ENCODE assay signal across 8 mouse cellular contexts in the genomic region with DNA sequence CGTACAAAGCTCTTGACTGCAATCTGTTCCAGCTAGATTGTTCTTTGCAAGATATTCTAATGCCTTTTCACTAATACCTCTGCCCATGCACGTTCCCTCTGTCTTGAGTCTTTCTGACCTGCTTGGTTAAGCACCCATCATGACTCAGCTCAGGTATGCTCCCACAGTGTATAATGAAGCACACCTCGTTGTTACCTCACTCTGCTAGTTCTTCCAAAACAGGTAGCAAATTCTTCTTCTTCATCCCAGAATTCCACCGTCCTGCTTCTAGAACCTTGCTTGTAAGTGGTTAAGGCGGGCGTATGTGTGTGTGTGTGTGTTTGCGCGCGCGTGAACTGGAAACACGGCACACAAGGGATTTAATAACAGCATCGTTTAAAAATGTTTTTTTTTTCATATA. TPM values are rescaled to one million over a fixed set of nuclear protein-coding genes. Genes with fewer than 3 reads are reported as not detected.
DNase-seq lines count a peak whose midpoint lies in the region; ATAC-seq and TF ChIP-seq lines count a peak whose summit lies in the region.

No protein-coding gene starts in this region.

- H3K27me3 ChIP-seq in heart, embryonic 14.5 days (ENCODE audit: control insufficient read depth, insufficient read depth, low read length), result no peaks in the 10 kb centered on the region
- no peaks in the 10 kb centered on the region for H3K27me3 ChIP-seq in Patski
- peaks cover 5% of the 10 kb centered on the region; the same call in 1 of the 2 replicates for H3K27me3 ChIP-seq in hindbrain, embryonic 10.5 days (ENCODE audit: insufficient read depth, poor library complexity, severe bottlenecking)

- 8% methylated on average over 12 of the region's 12 CpGs for WGBS in heart, embryonic 14.5 days
- WGBS in hindbrain, embryonic 10.5 days, result 8% methylated on average over 12 of the region's 12 CpGs
- WGBS in macrophage (ENCODE audit: missing documents), result 16% methylated on average over 10 of the region's 12 CpGs

- no peak overlapping the region for H3K27ac ChIP-seq in heart, embryonic 14.5 days (replicated peaks in 1 of 2; ENCODE audit: control insufficient read depth in 1 of 2, insufficient read depth in 1 of 2, low read depth in 2 of 2, low read length in 2 of 2)
- H3K27ac ChIP-seq in hindbrain, embryonic 10.5 days, result peak overlapping the region; percentile 70
- H3K27ac ChIP-seq in macrophage, result no peak overlapping the region

- H3K36me3 ChIP-seq in heart, embryonic 14.5 days (ENCODE audit: control insufficient read depth, insufficient read depth, low read length), result peaks cover 24% of the 10 kb centered on the region
- peaks cover 25% of the 10 kb centered on the region for H3K36me3 ChIP-seq in hindbrain, embryonic 10.5 days
- H3K36me3 ChIP-seq in macrophage (ENCODE audit: inconsistent target), result peaks cover 11% of the 10 kb centered on the region

- peak overlapping the region; percentile 79 for H3K4me2 ChIP-seq in heart, embryonic 14.5 days (ENCODE audit: low read length)

- DNase-seq in heart, postnatal 25 days (ENCODE audit: low spot score), result no peak
- no peak for DNase-seq in Patski (ENCODE audit: low read depth, low spot score)
- no peak for DNase-seq in hindbrain, embryonic 10.5 days (ENCODE audit: low spot score)
- DNase-seq in layer of hippocampus, adult 8-10 months (ENCODE audit: low spot score in 2 of 2), result no peak
- no peak for DNase-seq in cerebellum, postnatal 25 days
- DNase-seq in layer of hippocampus, adult 18-20 months (ENCODE audit: low spot score in 2 of 2), result no peak

- no peaks in the 10 kb centered on the region for H3K9me3 ChIP-seq in heart, embryonic 14.5 days (ENCODE audit: control insufficient read depth, low read length)
- no peaks in the 10 kb centered on the region for H3K9me3 ChIP-seq in hindbrain, embryonic 10.5 days

- peak overlapping the region; percentile 60 to 75 for H3K4me3 ChIP-seq in heart, embryonic 14.5 days (ENCODE audit: control insufficient read depth in 1 of 2, insufficient read depth in 1 of 2, low read depth in 1 of 2, low read length in 2 of 2)
- H3K4me3 ChIP-seq in hindbrain, embryonic 10.5 days, result peak overlapping the region; percentile 60
- peak overlapping the region; percentile 65 for H3K4me3 ChIP-seq in macrophage (ENCODE audit: inconsistent target)

- no peak for ATAC-seq in heart, embryonic 14.5 days (ENCODE audit: insufficient number of reproducible peaks, insufficient read depth, low FRiP score, low read depth)
- peak; percentile 23 for ATAC-seq in Patski

- peak overlapping the region; percentile 66 for H3K9ac ChIP-seq in heart, embryonic 14.5 days (ENCODE audit: low read length)

- intact Hi-C loops in heart, postnatal 25 days (cut with DNase I), result no loop called here

- CTCF ChIA-PET in Patski (lab: Charles Lee), result no interaction called here

- no peaks in the 10 kb centered on the region for H3K4me1 ChIP-seq in heart, embryonic 14.5 days (ENCODE audit: control insufficient read depth in 2 of 2, insufficient read depth in 2 of 2, low read length in 2 of 2)
- H3K4me1 ChIP-seq in hindbrain, embryonic 10.5 days (replicated peaks), result 0 out of 2 replicates have a peak, but pooled peaks cover 4% of the 10 kb centered on the region

- peaks cover 25% of the 10 kb centered on the region for H3K79me2 ChIP-seq in macrophage (ENCODE audit: inconsistent target)

- POLR2A ChIA-PET in Patski (lab: Charles Lee), result interaction anchor here (0.7 to 1.5 kb wide), 2 partner anchors 8 to 733 kb away, joined by 3 to 5 read pairs; no protein-coding TSS in a partner anchor

- TF ChIP-seq CTCF in Patski (IDR thresholded peaks at IDR 0.05), result no peak

- in situ Hi-C loops in Patski (cut with MboI; ENCODE audit: low pct_unique_long_range_greater_than_20kb), result loop anchor here (25.0 kb wide), 2 partner anchors 1467 to 1592 kb away; no protein-coding TSS in a partner anchor

RNA-seq across cellular contexts. Expression of a gene that starts 0.4 kb away (rescaled TPM):
- 28.5 and 39.0 TPM in 2 replicates for polyA plus RNA-seq in heart, embryonic 14.5 days (2014; fragmentation: Nextera tagmentation; extraction: Ambion mirVana)
- 1 to 10 TPM; 6.0 to 8.2 TPM for total RNA-seq in heart, postnatal 25 days (2021)
- polyA plus RNA-seq in Patski (2021) (37.9 TPM), macrophage (2018) (32.9 to 45.6 TPM (median 39.8 TPM) in 3 replicates)
- 63.6 and 76.6 TPM in 2 replicates for polyA plus RNA-seq in hindbrain, embryonic 10.5 days (2016; fragmentation: Nextera tagmentation; extraction: Ambion mirVana)
- total RNA-seq in macrophage (2018; cell fraction: chromatin; rRNA removed), result 100 to 1,000 TPM in 9 of 26 experiments, 10 to 100 TPM in 17; 28.2 to 183 (median 90.7) TPM
- total RNA-seq in macrophage (2018; cell fraction: cytosol; rRNA removed), result 10 to 100 TPM; 28.0 to 38.8 (median 34.2) TPM
- 100 to 1,000 TPM in 3 of 26 experiments, 10 to 100 TPM in 23; 22.8 to 135 (median 63.5) TPM for total RNA-seq in macrophage (2018; cell fraction: nucleus; rRNA removed)
- total RNA-seq in layer of hippocampus, adult 8-10 months (2022), result 10 to 100 TPM; 18.3 to 20.6 (median 19.2) TPM
- total RNA-seq in layer of hippocampus, adult 18-20 months (2021), result 10 to 100 TPM; 15.8 to 22.7 TPM

RNA-seq across cellular contexts. Expression of a gene that starts 41.0 kb away (rescaled TPM):
- polyA plus RNA-seq in heart, embryonic 14.5 days (2014; fragmentation: Nextera tagmentation; extraction: Ambion mirVana), result 7.5 and 9.3 TPM in 2 replicates
- 1 to 10 TPM; 3.7 to 4.5 TPM for total RNA-seq in heart, postnatal 25 days (2021)
- polyA plus RNA-seq in Patski (2021), result 32.2 TPM
- 28.3 and 47.5 TPM in 2 replicates for polyA plus RNA-seq in hindbrain, embryonic 10.5 days (2016; fragmentation: Nextera tagmentation; extraction: Ambion mirVana)
- total RNA-seq in macrophage (2018; cell fraction: chromatin; rRNA removed), result 1 to 10 TPM; 1.3 to 9.0 (median 4.0) TPM
- 1 to 10 TPM; 2.5 to 6.3 (median 4.1) TPM for total RNA-seq in macrophage (2018; cell fraction: cytosol; rRNA removed)
- total RNA-seq in macrophage (2018; cell fraction: nucleus; rRNA removed), result 1 to 10 TPM; 2.6 to 8.1 (median 5.1) TPM
- 3.1 to 4.4 TPM (median 3.8 TPM) in 3 replicates for polyA plus RNA-seq in macrophage (2018)
- total RNA-seq in layer of hippocampus, adult 8-10 months (2022), result 100 to 1,000 TPM; 145 to 147 (median 145) TPM
- 100 to 1,000 TPM; 149 to 151 TPM for total RNA-seq in layer of hippocampus, adult 18-20 months (2021)
